ENCODE assay signal across 10 mouse cellular contexts in the genomic region with DNA sequence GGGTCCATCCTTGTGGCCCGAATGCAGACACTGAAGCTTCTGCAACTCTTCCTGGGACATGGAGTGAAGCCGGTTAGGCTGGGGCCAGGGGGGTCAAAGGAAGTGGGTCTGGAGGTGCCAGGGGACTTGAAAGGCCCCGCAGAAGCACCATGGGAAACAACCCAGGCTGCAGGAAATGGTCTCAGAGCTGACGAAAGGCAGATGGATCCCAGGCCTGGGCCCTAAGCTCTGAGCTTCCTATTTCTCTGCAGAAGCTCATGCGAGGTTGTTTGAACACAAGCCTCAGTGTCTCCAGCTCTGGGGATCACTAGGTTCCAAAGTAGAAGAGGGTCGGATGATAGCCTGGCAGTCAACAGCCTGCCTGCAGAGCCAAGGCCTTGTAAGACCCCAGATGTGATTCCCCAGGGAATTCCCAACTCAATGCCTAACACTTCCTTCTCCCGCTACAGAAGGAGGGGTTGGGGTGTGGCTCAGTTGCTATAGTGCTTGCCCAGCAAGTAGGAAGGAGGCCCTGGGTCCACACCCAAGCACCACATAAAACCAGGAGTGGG.
A peak's percentile ranks its signal among the peaks of the same experiment; 100 is the strongest.
DNase-seq lines count a peak whose midpoint lies in the region; ATAC-seq and TF ChIP-seq lines count a peak whose summit lies in the region.
"Had no signal": no experiment of that assay in that cellular context is flagged by ENCODE, and none has a peak within 500 bp of the region (broad histone marks: within the 10 kb centered on the region; RNA-seq: fewer than 3 reads in every experiment).

No protein-coding gene starts in this region.

- H3K9ac ChIP-seq in neural tube, embryonic 12.5 days = 0 out of 2 replicates have a peak overlapping the region, but pooled peaks have one; percentile 44
- H3K9ac ChIP-seq in hindbrain, postnatal 0 days (replicated peaks; ENCODE audit: low read length) = no peak overlapping the region

- TF ChIP-seq CTCF in hindbrain, postnatal 0 days (IDR thresholded peaks at IDR 0.05; ENCODE audit: low read depth) = no peak

- no peaks in the 10 kb centered on the region for H3K9me3 ChIP-seq in neural tube, embryonic 12.5 days
- no peaks in the 10 kb centered on the region for H3K9me3 ChIP-seq in hindbrain, postnatal 0 days (ENCODE audit: low read length)

- no peaks in the 10 kb centered on the region for H3K36me3 ChIP-seq in neural tube, embryonic 12.5 days
- no peaks in the 10 kb centered on the region for H3K36me3 ChIP-seq in hindbrain, postnatal 0 days (ENCODE audit: insufficient read depth, low read length)

- no peak for ATAC-seq in neural tube, embryonic 12.5 days (ENCODE audit: low FRiP score, low read depth)
- ATAC-seq in hindbrain, postnatal 0 days = no peak
- no peak for ATAC-seq in cerebellum, adult (ENCODE audit: insufficient number of reproducible peaks, low FRiP score, low TSS enrichment)

- DNase-seq in neural tube, embryonic 10.5 days (ENCODE audit: extremely low spot score, low spot score) = no peak
- DNase-seq in forelimb bud, embryonic 11.5 days (ENCODE audit: low read depth, low spot score) = peak; percentile 48
- DNase-seq in hindbrain, postnatal 0 days (ENCODE audit: low spot score) = no peak
- peak; percentile 66 for DNase-seq in yolk sac, embryonic 10.5 days (ENCODE audit: low spot score)
- DNase-seq in adrenal gland, postnatal 36 days = no peak
- DNase-seq: cerebellum, postnatal 10 days; layer of hippocampus, postnatal 36 days had no signal

- no peak overlapping the region for H3K4me3 ChIP-seq in neural tube, embryonic 12.5 days
- H3K4me3 ChIP-seq in hindbrain, postnatal 0 days (ENCODE audit: low read length) = no peak overlapping the region
- H3K4me3 ChIP-seq: heart, adult 2 months had no signal

- no peaks in the 10 kb centered on the region for H3K27me3 ChIP-seq in neural tube, embryonic 12.5 days (replicated peaks)
- H3K27me3 ChIP-seq in hindbrain, postnatal 0 days (ENCODE audit: insufficient read depth, low read length) = no peaks in the 10 kb centered on the region

- peaks cover 78% of the 10 kb centered on the region for H3K4me1 ChIP-seq in neural tube, embryonic 12.5 days
- peaks cover 27% of the 10 kb centered on the region for H3K4me1 ChIP-seq in hindbrain, postnatal 0 days (ENCODE audit: insufficient read depth, low read length)

- 41% methylated on average over 7 of the region's 7 CpGs for WGBS in neural tube, embryonic 12.5 days
- 55% methylated on average over 7 of the region's 7 CpGs for WGBS in hindbrain, postnatal 0 days

- no peak overlapping the region for H3K4me2 ChIP-seq in neural tube, embryonic 12.5 days (replicated peaks)
- H3K4me2 ChIP-seq in hindbrain, postnatal 0 days (ENCODE audit: low read depth, low read length) = no peak overlapping the region

- peak overlapping the region; percentile 93; the same call in 1 of the 2 replicates for H3K27ac ChIP-seq in neural tube, embryonic 12.5 days
- H3K27ac ChIP-seq in hindbrain, postnatal 0 days = peak overlapping the region; percentile 67; the same call in 1 of the 2 replicates
- H3K27ac ChIP-seq: heart, adult 2 months had no signal

Comparison
In these comparisons a context has a peak if more than half of its experiments do, and no peak if none do; other contexts are left out.
1. DNase-seq: peak in forelimb bud, embryonic 11.5 days (single experiment) and yolk sac, embryonic 10.5 days (single experiment); none in neural tube, embryonic 10.5 days (single experiment), hindbrain, postnatal 0 days (single experiment) and adrenal gland, postnatal 36 days (0 of 2).